Mouse (Mus musculus) left cerebral cortex, adult 9 months (tissue): Measurements from ENCODE around the gene Ntm.

Source experiments
- DNase-seq, 2 experiments: peaks; one replicate each; pipeline ENCODE4 v3.0.0; 2022; ENCODE audit warnings: low spot score in 2 of 2

The Ntm gene

DNA sequence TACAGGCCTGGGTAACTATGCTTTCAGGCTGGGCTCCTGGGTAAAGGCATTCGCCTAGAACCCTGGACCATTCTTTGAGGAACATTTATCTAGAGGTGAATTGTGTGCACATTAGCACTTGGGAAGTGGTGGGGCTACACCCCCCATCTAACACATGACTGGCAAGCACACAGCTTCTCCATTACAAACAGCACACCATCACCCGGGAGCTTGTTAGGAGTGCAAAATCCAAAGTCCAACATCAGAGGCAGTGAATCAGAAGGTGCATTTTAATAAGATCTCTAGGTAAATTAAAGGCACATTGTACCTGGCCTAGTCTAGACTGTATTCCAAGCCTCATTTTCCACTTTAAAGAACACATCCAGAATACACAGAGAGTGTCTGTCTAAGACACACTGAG is 781.3 kb downstream of the Ntm start:
- no peak for DNase-seq

DNA sequence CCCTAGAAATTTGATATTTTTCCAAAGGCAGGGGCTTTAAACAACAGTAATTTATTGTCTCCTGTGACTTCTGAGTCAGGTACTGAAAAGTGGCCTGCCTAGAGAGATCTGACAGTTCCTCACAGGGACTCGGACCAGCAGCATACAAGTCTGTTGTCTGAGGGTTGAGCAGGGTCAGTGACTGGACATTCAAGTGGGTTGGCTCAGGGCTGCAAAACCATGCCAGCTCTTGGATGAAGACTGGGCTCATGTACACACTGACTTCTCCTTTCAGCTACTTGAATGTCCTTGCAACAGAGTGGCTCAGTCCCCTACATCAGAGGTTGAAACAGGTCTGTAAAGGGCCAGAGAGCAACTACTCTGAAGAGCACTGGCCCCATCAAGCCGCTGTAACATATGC is 797.2 kb downstream of the Ntm start:
- no peak for DNase-seq

- no peak for DNase-seq
Measured at GRCm38 (mm10) chr9:29161059-29161642, 801.8 kb downstream of the Ntm start.

GRCm38 (mm10) chr9:29145901-29146300 is 817.0 kb downstream of the Ntm start:
- peak in 1 of 2 experiments; percentile 23 for DNase-seq

DNA sequence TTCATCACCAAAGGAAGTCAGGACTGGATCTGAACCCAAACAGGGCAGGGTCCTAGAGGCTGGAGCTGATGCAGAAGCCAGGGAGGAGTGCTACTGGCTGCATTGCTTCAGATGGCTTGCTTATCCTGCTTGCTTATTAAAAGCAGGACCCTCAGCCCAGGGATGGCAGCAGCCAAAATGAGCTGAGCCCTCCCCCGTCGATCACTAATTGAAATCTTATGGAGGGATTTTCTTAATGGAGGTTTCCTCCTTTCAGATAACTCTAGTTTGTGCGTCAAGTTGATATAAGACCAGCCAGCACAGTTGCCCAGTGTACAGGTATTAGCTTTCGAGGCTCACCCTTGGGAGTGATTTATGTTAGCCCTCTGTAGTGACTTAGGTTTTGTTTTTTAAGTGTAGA is 826.9 kb downstream of the Ntm start:
- no peak for DNase-seq

GRCm38 (mm10) chr9:29130717-29131292 is 832.1 kb downstream of the Ntm start:
- no peak for DNase-seq

- no peak for DNase-seq
Measured at GRCm38 (mm10) chr9:29130316-29130715, 832.6 kb downstream of the Ntm start.

DNA sequence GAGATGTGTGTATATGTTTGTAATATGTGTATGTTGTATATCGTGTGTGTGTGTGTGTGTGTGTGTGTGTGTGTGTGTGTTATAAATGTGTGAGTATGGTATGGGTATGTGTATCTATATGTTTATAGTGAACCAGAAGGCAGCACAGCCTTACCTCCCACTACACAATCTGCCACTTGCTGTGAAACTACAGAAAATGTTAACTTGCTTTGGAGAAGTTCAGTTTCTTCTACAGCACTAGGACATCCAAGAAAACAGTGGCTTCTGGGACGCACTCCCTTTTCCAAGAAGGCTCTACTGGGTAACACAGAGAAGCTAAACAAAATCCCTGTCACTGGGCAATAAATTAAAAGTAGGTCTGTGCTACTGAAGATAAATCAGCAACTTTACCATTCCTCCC is 834.5 kb downstream of the Ntm start:
- DNase-seq: peak in 1 of 2 experiments; percentile 39

DNA sequence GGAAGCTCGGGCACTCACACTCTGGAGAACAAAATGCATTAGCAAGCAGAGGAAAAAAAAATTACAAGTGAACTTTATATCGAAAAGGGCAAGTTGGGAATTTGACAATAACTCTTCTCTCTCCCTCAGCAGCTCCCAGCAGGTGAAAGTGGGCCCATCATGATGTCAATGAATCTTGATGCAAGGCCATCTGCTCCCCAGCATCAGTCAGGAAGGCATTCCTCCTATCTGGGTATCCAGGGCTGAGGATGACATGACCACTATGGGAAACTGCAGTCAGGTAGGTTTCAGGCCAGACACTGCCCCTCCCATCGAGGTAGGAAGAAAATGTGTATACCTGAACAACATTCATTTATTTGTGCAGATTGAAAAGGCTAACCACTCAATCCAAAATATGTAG is 838.5 kb downstream of the Ntm start:
- no peak for DNase-seq

GRCm38 (mm10) chr9:29123828-29124227 is 839.1 kb downstream of the Ntm start:
- no peak for DNase-seq

DNA sequence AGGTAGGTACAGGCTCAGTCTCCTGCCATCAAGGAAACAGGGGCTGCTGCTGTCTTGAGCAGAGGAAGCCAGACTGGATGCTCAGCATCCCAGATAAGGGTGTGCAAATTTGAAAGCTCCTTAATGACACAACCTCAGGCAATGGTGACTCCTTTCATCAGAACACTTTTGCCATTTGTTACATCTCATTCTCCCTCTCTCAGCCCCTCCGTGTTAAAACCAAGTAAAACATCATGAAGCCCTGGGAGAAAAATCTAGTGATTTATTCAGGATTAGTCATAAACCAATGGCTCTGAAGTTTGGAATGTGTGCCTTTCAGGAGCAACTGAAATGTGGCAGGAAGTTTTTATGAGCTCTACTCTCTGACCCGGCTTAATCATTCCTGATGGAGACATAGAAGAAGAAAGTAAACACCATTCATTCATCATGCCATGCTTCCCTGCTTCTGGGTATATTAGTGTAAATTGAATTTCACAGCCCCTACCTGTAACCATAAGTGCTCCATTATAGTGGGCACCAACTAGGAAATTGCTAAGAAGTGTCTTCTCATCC is 845.3 kb downstream of the Ntm start:
- no peak for DNase-seq

DNA sequence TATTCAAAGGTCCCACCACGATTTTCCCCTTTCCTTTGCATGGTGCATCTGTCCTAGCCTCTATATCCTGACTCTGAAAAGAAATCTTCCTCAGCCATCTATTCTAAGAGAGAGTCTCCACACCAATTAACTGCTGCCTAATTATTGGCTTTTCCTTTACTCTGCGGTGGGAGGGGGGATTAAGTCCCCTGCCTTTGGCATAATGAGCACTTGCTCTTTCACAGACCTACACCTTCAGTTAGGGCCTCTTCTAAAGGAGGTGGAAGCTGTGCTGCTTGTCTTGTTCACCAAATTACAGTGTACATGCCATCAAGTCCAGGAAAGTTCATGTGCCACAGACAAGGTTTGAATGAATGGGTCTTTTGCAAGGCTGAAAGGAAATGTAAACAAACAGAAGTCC is 847.6 kb downstream of the Ntm start:
- no peak for DNase-seq

DNA sequence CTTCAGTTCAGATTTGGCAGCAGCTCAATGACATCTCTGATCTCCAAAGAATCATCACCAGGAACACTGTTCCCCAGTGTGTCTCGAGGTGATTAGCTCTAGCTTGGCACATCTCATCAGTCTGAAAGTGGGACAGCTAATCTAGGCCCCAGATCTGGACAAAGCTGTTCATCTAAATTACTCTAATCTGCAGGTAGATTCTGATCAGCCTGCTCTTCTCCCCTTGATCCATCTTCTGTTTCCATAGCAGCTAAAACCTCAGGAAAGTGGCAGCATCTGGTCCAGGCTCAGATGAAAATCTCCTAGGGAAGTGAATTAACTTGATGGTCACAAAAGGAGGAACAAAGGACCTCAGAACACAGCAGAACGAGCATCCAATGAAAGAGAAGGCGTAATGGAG is 856.2 kb downstream of the Ntm start:
- no peak for DNase-seq

DNA sequence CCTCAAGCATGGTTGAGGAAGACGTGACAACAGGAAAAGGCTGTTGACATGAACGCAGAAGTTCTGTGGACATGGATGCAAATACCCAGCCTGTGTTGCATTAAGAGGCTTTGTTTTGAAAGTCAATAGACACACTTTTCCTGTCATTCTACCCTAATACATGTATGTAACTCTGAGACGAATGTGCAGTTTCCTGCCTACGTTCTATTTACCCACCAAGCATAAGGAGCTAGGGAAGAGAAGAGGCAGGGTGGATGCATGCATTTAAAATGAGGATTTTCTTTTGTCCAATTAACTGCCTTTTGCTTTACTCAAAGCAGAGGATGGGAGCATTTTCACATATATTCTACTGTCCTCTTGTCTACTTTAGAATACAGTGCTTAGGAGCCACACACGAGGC is 858.5 kb downstream of the Ntm start:
- no peak for DNase-seq

DNA sequence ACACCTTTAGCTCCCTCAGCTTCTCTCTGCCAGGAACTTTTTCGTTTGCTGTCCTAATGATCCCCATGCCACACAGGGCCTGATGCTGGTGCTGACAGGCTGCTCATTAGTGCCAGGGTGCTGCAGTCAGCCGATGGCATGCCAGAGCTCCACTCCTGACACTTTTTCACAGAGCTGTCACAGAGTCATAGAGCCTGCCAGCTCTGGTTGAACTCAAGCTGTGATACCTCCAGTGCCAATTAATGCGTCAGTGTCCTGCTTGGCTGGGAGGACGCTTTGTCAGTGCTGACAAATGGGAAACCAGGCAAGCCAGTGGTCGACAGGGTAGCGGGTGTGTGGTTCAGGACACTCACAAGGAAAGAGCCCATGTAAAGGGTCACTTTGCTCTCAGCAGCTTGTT is 858.9 kb downstream of the Ntm start:
- DNase-seq: no peak

- DNase-seq: peak in 1 of 2 experiments; percentile 24
Measured at GRCm38 (mm10) chr9:29100624-29101023, 862.3 kb downstream of the Ntm start.

GRCm38 (mm10) chr9:29092443-29092842 is 870.5 kb downstream of the Ntm start:
- DNase-seq: no peak

DNA sequence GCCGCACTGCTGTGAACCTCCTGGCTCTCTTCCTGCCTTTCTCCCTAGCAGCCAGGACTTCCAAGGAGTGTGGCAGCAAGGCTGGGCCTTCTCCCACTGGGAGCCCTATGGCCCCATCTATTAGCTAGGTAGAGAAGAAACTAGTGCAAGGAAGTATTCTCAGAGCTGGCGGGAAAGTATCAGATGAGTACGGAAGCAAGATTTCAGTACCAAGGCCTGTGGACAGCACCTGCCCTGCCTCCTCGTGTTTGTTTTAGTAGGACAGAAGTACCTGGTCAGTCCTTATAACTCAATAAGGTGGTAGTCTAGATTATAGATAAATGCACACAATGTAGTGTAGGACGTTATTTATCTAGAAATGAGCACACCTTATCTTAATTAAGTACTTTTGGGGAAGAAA is 874.3 kb downstream of the Ntm start:
- no peak for DNase-seq

GRCm38 (mm10) chr9:29087656-29088055 is 875.3 kb downstream of the Ntm start:
- DNase-seq: no peak

DNA sequence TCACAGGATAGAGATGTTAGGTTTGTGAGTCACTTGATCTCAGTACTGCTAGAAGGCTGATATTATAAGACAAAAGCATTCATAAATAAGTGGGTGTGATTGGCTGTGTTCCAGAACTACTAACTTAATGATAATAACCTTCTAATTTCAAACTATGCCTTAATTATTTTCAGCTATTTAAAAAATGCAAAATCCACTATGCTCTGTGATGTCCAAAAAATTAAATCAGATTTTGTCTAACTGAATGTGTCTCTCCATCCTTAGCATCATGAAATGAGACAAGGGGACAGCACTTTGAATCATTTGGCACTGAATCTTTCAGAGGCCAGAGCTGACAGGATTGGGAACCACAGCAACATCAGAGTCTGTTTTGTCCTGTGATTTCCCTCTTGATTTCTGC is 875.8 kb downstream of the Ntm start:
- DNase-seq: no peak

DNA sequence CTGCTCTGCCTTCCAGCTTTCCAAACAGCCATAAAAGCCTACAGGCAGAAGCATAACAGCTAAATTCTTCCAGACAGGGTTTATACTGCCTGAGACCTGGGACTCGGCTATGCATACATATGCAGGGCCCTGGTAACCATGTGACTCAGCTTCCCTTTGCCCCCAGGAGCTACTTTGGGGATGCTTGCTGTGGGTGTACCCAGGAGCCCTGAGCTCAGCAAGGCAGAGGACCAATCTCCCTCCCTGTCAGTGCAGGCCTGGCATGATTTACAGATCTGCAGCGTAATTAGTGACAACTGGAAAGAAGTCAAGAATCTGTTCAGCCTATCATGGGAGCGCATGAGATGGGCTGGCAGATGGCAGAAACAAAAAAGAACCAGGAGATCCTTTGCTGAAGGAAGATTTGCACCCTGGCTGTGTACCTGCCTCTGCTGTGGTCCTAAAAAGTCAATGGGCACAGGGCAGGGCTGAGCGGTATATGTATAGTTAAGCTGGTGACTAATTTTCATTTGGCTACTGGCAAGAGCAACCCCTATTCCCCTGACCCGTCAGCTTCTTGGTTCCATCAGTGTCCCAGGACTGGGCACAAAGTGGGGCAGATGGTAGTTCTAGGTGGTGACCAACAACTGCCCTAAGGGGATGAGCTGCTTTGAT is 886.9 kb downstream of the Ntm start:
- DNase-seq: peak in 1 of 2 experiments; percentile 17

- no peak for DNase-seq
Measured at GRCm38 (mm10) chr9:29075243-29075642, 887.7 kb downstream of the Ntm start.

DNA sequence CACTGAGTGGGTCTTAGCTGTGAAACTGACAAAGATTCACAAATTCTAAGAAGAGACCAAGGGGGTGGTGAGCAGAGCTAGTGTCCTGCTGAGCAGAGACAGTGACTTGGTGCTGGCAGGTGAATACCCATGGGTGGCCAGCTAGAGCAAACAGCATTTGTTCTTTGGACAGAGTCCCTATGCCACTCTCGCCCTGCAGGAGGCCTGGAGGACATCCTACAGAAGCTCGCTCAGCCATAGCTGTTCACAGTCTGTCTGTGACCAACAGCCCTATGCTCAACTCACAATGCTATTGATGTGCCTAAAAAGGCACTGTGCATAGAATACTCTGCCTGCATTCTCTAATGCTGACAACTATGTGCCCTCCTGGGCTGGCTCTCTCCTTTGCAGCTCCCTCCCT is 888.4 kb downstream of the Ntm start:
- DNase-seq: no peak
